Mouse (Mus musculus): ENCODE measurements around the gene Atp2a3.

DNA sequence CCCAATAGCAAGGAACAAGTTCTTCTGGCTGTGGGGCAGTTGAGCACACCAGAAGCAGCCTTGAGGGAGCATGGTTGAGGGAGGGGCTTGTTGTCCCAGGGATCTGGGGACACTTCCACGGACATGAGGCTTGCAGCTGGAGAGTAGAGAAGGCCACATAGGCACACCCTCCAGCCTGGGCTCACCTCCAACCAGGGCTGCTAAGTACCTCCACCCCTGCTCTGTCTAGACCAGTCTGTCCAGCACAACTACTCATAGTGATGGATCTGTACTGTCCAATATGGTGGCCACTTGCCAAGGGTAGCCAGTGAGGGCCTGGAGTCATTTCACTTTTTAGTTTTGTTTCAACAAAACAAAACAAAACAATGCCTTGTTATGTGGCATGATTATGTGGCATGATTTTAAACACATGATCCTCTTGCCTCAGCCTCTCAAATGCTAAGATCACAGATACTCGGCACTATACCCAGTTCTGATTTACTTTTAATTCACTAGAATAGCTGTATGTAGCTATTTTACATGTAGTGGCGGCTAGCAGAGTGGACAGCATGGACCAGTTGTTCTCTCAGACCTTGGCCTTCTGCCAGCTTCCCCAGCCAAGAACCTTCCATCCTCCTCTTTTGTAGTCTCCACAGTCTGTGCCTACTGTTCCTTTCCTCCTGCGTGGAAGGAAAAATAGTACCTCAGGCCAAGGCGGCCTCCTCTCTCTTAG is 54.6 kb downstream of the Atp2a3 start:
- TF ChIP-seq POLR2A (IDR thresholded peaks at IDR 0.05; ENCODE audit: borderline replicate concordance, extremely low read depth, insufficient read depth, insufficient read length, poor library complexity, severe bottlenecking) = no peak
- no peak for TF ChIP-seq CTCF (IDR thresholded peaks at IDR 0.05; ENCODE audit: borderline replicate concordance, extremely low read depth, insufficient read depth, insufficient read length)
